8 mouse cellular contexts compared by ENCODE assay signal in the genomic region with DNA sequence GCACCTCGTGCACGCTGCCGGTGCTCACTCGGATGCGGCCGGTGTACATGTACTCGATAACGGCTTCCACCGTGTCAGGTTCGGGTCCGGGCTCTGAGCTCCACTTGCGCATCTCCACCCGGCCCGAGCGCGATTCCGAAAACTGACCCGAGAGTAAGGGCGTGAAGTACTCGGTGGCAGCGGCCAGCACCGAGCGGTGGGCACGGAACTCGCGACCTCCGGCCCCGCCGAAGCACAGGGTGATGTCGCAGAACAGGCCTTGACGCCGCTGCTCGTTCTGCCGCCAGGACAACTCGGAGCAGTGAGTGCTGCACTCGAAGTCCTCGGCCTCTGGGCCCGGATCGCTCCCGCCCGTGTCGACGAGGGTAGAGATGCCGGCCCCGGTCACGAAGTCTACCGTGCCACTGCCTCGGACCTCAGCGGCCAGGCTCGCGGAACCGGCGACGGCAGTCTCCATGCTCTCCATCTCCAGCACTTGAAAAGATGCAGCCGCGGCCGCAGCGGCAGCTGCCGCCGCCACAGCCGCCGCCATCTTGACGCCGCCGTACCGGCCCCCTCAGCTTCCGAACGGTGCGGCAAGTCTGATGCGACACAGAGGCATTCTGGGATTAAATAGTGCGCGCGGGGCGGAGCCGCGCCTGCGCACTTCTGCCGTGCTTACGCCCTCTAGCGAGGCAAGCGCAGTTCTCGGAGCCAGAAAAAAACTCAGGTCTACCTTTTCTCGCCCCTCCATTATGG. TPM values are rescaled to one million over a fixed set of nuclear protein-coding genes. Genes with fewer than 3 reads are reported as not detected.
DNase-seq lines count a peak whose midpoint lies in the region; ATAC-seq lines count a peak whose summit lies in the region.

A gene (minus strand): TSS at position 545 of the 738 bp plus-strand sequence.

- no peaks in the 10 kb centered on the region for H3K27me3 ChIP-seq in hindbrain, embryonic 11.5 days (ENCODE audit: control insufficient read depth, insufficient read depth, low read length)

- peak within 1 kb of the TSS; percentile 84 for H3K4me3 ChIP-seq in hindbrain, embryonic 11.5 days (ENCODE audit: low read depth, low read length)

- peak; percentile 93 for DNase-seq in MN1 (ENCODE audit: low spot score)
- peak; percentile 93 for DNase-seq in cerebellum, adult 9-10 months
- DNase-seq in frontal cortex, adult 2 months (ENCODE audit: extremely low spot score in 1 of 2, low spot score in 1 of 2), result peak; percentile 71 to 93
- peak; percentile 96 for DNase-seq in hindbrain, embryonic 11.5 days (ENCODE audit: low spot score)
- DNase-seq in layer of hippocampus, postnatal 10 days (ENCODE audit: low spot score in 2 of 2), result peak; percentile 89 to 94
- DNase-seq in lung, postnatal 10 days, result peak; percentile 92
- DNase-seq in ovary, postnatal 36 days (ENCODE audit: low spot score), result peak; percentile 91
- peak; percentile 93 for DNase-seq in thymus, postnatal 25 days

- H3K27ac ChIP-seq in hindbrain, embryonic 11.5 days (ENCODE audit: low read depth, low read length), result peak within 1 kb of the TSS; percentile 80

- H3K36me3 ChIP-seq in hindbrain, embryonic 11.5 days (ENCODE audit: control insufficient read depth, insufficient read depth, low read length), result 0 out of 2 replicates have a peak, but pooled peaks cover 9% of the 10 kb centered on the region

- peak within 1 kb of the TSS; percentile 88 for H3K4me2 ChIP-seq in hindbrain, embryonic 11.5 days (replicated peaks; ENCODE audit: low read depth, low read length)

- 1% methylated on average over 79 of the region's 83 CpGs for WGBS in hindbrain, embryonic 11.5 days

- H3K9me3 ChIP-seq in hindbrain, embryonic 11.5 days (ENCODE audit: control insufficient read depth, low read length), result no peaks in the 10 kb centered on the region

- H3K9ac ChIP-seq in hindbrain, embryonic 11.5 days (ENCODE audit: low read depth, low read length), result peak within 1 kb of the TSS; percentile 84

- peaks cover 3% of the 10 kb centered on the region for H3K4me1 ChIP-seq in hindbrain, embryonic 11.5 days (replicated peaks; ENCODE audit: control insufficient read depth, insufficient read depth, low read length)

- ATAC-seq in hindbrain, embryonic 11.5 days (ENCODE audit: low FRiP score), result peak; percentile 89

RNA-seq across cellular contexts. Expression of the gene that starts here (rescaled TPM):
- 13.6 and 13.7 TPM in 2 replicates for polyA plus RNA-seq in frontal cortex, adult 2 months (2012; rRNA removed)
- polyA plus RNA-seq in hindbrain, embryonic 11.5 days (2014; fragmentation: Nextera tagmentation; extraction: Ambion mirVana), result 13.8 and 14.9 TPM in 2 replicates
- total RNA-seq in layer of hippocampus, postnatal 10 days (2021), result 10 to 100 TPM; 71.8 to 72.9 TPM

Comparison
In these comparisons a context has a peak if more than half of its experiments do, and no peak if none do; other contexts are left out.
1. Peak in every context shown above with its lines: DNase-seq, ATAC-seq, H3K4me3 ChIP-seq and H3K27ac ChIP-seq.